Mouse (Mus musculus) Patski (cell line): ENCODE measurements around the gene Tdgf1. TPM values are rescaled to one million over a fixed set of nuclear protein-coding genes. Genes with fewer than 3 reads are reported as not detected.

Experiments
- ATAC-seq: fragments of 100-300 bp; one replicate; pipeline ENCODE4 v1.8.0; 2021
- CTCF ChIA-PET: fragments of 350-600 bp; sonication (Branson Sonifier 250); formaldehyde crosslinking; loops from one replicate; lab custom pipeline; 2022; ENCODE audit warnings: inconsistent platforms; lab: Charles Lee
- POLR2A ChIA-PET: fragments of 350-600 bp; sonication (Branson Sonifier 250); formaldehyde crosslinking; loops from one replicate; lab custom pipeline; 2022; ENCODE audit warnings: antibody characterized with exemption, inconsistent platforms; lab: Charles Lee
- DNase-seq: peaks from one replicate; pipeline ENCODE4 v3.0.0-alpha.2; 2011; ENCODE audit warnings: low read depth, low spot score
- H3K27me3 ChIP-seq: fragments of 371-371 bp; one replicate; pipeline ENCODE4 v1.5.1; 2021
- CTCF ChIP-seq: fragments of 100-300 bp; IDR thresholded peaks from one replicate; pipeline ENCODE4 v1.5.1; 2021
- in situ Hi-C: fragments of 300-500 bp; cut with MboI; formaldehyde crosslinking; loops from 3 replicates; pipeline ENCODE4 v1.11.1; 2018; ENCODE audit warnings: low pct_unique_long_range_greater_than_20kb, mixed read lengths
- polyA plus RNA-seq: library from polyadenylated mRNA; unstranded; gene quantifications from one replicate; pipeline ENCODE4 v1.2.3, GENCODE M21; 2021

The Tdgf1 gene
- polyA plus RNA-seq, 1 experiment from 2014 or later, result not detected

DNA sequence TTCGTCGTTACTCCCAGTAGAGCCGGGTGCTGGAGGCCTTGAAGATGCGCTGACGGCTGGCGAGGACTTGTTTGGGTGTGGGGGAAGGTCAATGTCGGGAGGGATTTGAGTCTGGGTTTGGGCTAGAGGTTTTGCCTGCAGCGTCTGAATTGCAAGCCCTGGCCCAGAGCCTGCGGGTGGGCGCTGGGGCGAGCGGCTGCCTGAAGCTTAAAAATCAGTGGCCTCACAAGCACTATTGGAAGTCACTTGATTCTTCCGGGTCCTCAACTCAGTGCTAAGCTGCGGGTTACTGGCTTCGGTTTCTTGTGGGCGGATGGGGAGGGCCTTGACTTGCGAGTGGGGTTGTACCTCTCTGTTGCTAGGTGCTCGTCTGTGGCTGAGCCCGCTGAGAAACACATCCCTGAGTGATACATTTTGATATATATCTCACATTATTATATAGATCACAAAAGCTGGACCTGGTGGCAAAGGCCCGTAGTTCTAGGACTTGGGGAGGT lies 638 bp upstream of the Tdgf1 start:
- ATAC-seq, result no peak
- DNase-seq, result no peak
- ChIA-PET POLR2A (no interaction called here), CTCF (no interaction called here)
- H3K27me3 ChIP-seq, result no peaks in the 10 kb centered on the region
- in situ Hi-C loops, result no loop called here
- TF ChIP-seq CTCF, result no peak

DNA sequence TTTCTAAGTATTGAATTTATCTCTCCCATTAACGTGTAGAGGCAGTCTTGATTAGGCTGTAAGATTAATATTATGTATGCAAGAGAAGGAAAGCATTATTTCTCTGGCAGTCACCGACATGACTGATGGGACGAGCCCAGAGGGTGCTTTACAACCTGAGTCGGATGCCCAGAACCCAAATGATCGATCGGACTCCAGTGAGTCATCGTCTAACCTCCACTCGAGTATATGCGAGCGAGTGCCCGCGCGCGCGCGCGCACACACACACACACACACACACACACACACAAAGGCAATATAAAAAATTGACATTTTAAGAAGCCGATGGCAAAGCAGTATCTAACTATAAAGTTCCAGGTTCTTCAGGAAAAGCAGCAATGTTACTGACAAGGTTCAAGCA lies 615 bp downstream of the Tdgf1 start:
- DNase-seq (no peak), ATAC-seq (no peak)
- CTCF ChIA-PET, result interaction anchor here (0.8 to 3.1 kb wide), 4 partner anchors 8 to 127 kb away, joined by 3 to 16 read pairs (median 5); no protein-coding TSS in a partner anchor
- TF ChIP-seq CTCF, result no peak
- no peaks in the 10 kb centered on the region for H3K27me3 ChIP-seq
- POLR2A ChIA-PET, result no interaction called here
- in situ Hi-C loops, result no loop called here

- no peak for DNase-seq
- POLR2A ChIA-PET, result no interaction called here
Measured at GRCm38 (mm10) chr9:110944265-110944664, 1.7 kb downstream of the Tdgf1 start.

GRCm38 (mm10) chr9:110937506-110938490 lies 8.2 kb downstream of the Tdgf1 start:
- in situ Hi-C loops, result no loop called here
- DNase-seq (no peak), ATAC-seq (no peak)
- no peak for TF ChIP-seq CTCF
- ChIA-PET POLR2A (no interaction called here), CTCF (interaction anchor here (2.9 kb wide), 1 partner anchor 15 kb away, joined by 15 read pairs; no protein-coding TSS in a partner anchor)
- H3K27me3 ChIP-seq, result no peaks in the 10 kb centered on the region

More at GRCm38 (mm10) chr9:110944265-110944664, 1.7 kb downstream of the Tdgf1 start:
- in situ Hi-C loops, result no loop called here
- TF ChIP-seq CTCF, result peak; percentile 74
- CTCF ChIA-PET, result interaction anchor here (0.8 to 3.1 kb wide), 4 partner anchors 9 to 128 kb away, joined by 3 to 16 read pairs (median 5); no protein-coding TSS in a partner anchor
- ATAC-seq, result no peak
- no peaks in the 10 kb centered on the region for H3K27me3 ChIP-seq

DNA sequence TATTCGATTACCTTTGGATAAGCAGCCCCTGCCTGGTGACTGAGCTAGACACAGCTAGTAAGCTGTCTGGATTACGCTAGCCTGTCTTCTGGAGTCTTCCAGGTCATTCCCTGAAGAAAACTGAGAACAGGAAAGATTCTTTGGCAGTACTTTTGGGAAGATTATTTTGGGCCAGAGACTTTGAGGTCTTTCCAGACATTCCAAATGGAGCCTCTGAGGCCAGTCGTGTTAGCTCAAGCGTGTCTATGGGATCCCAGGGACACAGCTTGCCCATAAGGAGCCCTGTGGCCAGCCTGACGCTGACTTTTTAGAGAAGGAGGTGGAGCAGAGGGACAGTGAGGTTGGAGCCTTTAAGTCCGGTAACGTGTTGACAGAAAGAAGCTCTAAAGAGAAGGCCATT lies 10.0 kb downstream of the Tdgf1 start:
- no peak for TF ChIP-seq CTCF
- ChIA-PET POLR2A (no interaction called here), CTCF (interaction anchor here (1.3 to 1.7 kb wide), 2 partner anchors 13 to 46 kb away, joined by 3 to 6 read pairs; no protein-coding TSS in a partner anchor)
- in situ Hi-C loops, result no loop called here
- no peak for ATAC-seq
- no peaks in the 10 kb centered on the region for H3K27me3 ChIP-seq
- DNase-seq, result no peak

DNA sequence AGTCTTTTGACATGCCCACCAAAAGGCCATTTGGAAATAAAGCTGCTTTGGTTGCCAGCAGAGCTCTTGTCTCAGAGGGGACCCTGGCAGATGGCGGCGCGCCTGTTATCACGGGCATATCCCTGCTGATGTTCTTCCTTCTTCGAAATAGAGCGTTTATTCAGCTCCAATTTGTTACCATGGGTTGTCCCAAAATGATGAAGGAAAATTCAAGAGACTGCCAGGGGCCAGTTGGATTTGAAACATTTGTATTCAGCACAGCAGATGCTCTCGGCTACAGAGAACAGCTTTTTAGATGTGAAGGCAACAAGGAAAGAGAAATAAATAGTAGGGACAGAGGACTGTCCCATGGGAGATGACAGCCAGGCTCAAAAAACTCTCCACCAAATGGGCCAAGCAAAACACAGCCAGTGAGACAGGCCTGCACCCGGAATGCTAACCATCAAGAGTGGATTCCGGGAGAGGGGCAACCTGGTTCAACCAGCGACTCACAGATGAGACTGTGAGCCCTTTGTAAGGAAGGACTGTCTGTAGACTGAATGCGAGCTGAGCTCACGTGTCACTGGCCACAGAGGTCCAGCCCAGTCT lies 12.0 kb downstream of the Tdgf1 start:
- no peak for DNase-seq
- ChIA-PET POLR2A (interaction anchor here (0.7 kb wide), 1 partner anchor 8 kb away, joined by 4 read pairs; no protein-coding TSS in a partner anchor), CTCF (interaction anchor here (1.0 to 2.2 kb wide), 3 partner anchors 10 to 11 kb away, joined by 4 to 9 read pairs (median 6); partner anchors contain the start of gene Tdgf1)
- ATAC-seq, result no peak
- in situ Hi-C loops, result no loop called here
- no peaks in the 10 kb centered on the region for H3K27me3 ChIP-seq
- no peak for TF ChIP-seq CTCF

DNA sequence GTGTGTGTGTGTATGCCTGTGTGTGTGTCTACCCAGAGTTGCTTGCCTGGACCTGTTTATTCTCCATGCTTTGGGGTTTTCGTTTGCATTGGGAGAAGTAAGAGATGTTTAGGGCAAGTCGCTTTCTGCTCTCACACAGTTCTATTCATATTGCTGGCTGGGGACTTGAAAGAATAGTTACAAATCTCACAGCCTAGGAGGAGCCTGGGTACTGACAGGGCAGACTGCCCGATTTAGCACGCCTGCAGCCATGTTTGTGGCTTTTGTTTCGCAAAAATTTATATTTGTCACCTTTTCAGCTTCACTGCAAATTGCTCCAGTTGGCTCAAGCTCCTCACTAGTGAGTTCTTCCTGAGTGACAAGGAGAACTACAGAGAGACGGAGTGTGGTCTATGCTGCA lies 14.4 kb downstream of the Tdgf1 start:
- ChIA-PET POLR2A (no interaction called here), CTCF (interaction anchor here (0.7 to 2.2 kb wide), 4 partner anchors 9 to 14 kb away, joined by 3 to 6 read pairs (median 6); partner anchors contain the start of gene Tdgf1)
- DNase-seq, result no peak
- in situ Hi-C loops, result no loop called here
- no peak for ATAC-seq
- no peaks in the 10 kb centered on the region for H3K27me3 ChIP-seq
- TF ChIP-seq CTCF, result no peak

GRCm38 (mm10) chr9:110922759-110923158 lies 23.2 kb downstream of the Tdgf1 start:
- TF ChIP-seq CTCF, result peak; percentile 96
- ATAC-seq (no peak), DNase-seq (peak; percentile 7)
- in situ Hi-C loops, result no loop called here
- peaks cover 8% of the 10 kb centered on the region for H3K27me3 ChIP-seq
- ChIA-PET POLR2A (no interaction called here), CTCF (interaction anchor here (0.7 to 2.4 kb wide), 31 partner anchors 8 to 159 kb away, joined by 3 to 38 read pairs (median 5); partner anchors contain the start of gene Lrrc2)

- ChIA-PET CTCF (no interaction called here), POLR2A (interaction anchor here (0.6 kb wide), 1 partner anchor 218 kb away, joined by 7 read pairs; no protein-coding TSS in a partner anchor)
- no peak for ATAC-seq
- no peak for DNase-seq
- no peak for TF ChIP-seq CTCF
- in situ Hi-C loops, result no loop called here
- peaks cover 8% of the 10 kb centered on the region for H3K27me3 ChIP-seq
Measured at GRCm38 (mm10) chr9:110920665-110921419, 25.1 kb downstream of the Tdgf1 start.
